Mouse (Mus musculus): Measurements from ENCODE around the gene Psmd6.

- TF ChIP-seq POLR2A (IDR thresholded peaks at IDR 0.05; ENCODE audit: borderline replicate concordance, insufficient read depth, low read length) = no peak
- TF ChIP-seq CTCF (IDR thresholded peaks at IDR 0.05; ENCODE audit: borderline replicate concordance, insufficient read depth, low read depth, low read length) = no peak
Observed at GRCm38 (mm10) chr14:14104930-14105318, 15.9 kb downstream of the Psmd6 start.

Measured in cerebellum, adult 2 months (tissue).